Mouse (Mus musculus): ENCODE measurements at regions not wholly inside any gene's neighbourhood (a gene's known extent, or its start where the extent isn't known, plus 50 kb on each side); places are given as distances from the start of the nearest gene placed in this dataset.

DNA sequence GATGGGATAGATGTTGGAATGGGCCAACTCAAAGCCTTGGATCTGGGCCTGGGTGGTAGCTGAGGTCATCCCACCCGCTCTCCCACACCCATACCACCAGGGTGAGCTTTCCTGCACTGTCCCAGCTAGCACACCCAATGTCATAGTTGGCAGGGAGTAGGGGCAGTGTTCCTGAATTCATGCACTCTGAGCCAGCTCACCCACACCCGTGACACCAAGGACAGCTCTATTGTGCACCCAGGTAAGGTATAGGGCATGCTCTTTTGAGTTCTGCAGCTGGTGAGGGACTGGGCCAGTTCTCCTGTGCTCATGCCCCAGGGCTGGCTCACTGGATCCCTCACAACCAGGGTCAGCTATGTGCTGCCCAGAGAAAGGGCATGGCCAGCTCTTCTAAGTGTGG, 64.8 kb upstream of the Peli2 start:
- ATAC-seq (ENCODE audit: low FRiP score, low read depth), result no peak
- 81% methylated on average over 2 of the region's 2 CpGs for WGBS
- Histone ChIP-seq H3K27me3 (no peaks in the 10 kb centered on the region), H3K9me3 (no peaks in the 10 kb centered on the region), H3K9ac (no peak overlapping the region), H3K4me1 (0 out of 2 replicates have a peak, but pooled peaks cover 2% of the 10 kb centered on the region), H3K4me2 (replicated peaks) (no peak overlapping the region), H3K27ac (no peak overlapping the region), H3K4me3 (no peak overlapping the region), H3K36me3 (no peaks in the 10 kb centered on the region)

DNA sequence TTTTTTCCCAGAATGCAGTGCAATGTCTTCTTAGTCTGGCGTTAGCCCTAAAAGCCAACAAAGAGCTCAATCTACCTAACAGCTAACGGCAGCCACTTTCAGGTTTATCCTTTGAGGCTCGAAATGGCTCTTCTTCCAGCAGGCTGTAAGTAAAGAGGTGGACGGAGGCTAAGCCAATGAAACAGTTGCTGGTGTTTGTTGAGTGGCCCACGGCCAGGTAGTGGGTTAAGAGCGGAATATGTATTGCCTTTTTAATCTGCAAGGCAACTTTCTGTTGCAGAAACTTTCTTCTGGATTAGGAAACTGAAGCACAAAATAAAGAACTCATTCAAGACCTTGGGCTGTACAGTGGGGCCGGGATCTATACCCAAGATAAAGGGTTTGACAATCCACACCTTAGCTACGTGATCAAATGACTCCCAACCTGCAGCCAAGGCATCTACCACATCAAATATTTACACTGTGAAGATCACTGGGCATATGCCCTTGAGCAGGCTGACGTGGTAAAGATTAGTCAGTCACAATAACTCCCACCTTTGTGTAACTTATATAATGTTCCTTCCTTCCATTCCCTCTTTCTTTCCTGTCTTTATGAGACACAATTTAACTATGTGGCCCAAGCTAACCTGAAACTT, 62.3 kb upstream of the Peli2 start:
- 86% methylated on average over 9 of the region's 9 CpGs for WGBS
- H3K27me3 ChIP-seq, result no peaks in the 10 kb centered on the region
- no peak overlapping the region for H3K4me3 ChIP-seq
- H3K9ac ChIP-seq, result no peak overlapping the region
- no peak for ATAC-seq (ENCODE audit: low FRiP score, low read depth)
- no peaks in the 10 kb centered on the region for H3K4me1 ChIP-seq
- H3K27ac ChIP-seq, result no peak overlapping the region
- no peaks in the 10 kb centered on the region for H3K9me3 ChIP-seq
- no peak overlapping the region for H3K4me2 ChIP-seq (replicated peaks)
- H3K36me3 ChIP-seq, result no peaks in the 10 kb centered on the region

DNA sequence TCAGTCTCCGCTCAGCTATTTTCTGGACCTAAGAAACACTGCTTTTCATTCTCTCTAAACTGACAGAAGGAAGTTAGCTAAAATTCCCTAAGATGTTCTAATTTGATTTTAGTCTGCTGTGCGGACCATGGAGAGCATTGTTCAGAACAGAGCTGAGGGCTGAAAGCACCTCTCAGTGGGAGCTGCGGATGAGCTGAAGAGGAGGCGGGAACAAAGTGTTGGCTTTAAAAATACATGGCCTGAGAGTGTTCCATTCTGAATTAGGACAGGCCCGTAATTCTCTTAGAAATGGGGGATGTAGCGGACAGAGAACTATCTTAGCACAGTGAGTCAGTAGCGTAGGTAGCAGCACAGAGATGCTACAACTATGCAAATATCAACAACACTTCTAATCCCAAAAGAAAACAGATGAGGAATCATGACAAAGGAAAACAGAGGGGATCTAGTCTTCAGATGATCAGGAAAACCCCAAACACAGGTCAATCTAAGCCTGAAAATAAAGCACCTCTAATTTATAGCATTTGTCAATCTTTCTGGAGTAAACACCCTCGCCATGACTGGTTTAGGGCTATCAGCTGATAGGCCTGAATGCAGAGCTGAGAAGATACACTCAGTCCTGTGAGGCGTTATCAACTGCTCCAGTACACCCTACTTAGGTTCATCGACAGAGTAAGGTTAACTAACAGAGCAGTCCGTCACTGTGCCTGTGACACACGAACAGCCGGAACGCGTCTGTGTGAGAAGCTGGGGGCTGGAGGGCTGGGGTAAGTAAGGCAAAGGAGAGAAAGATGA, 60.8 kb upstream of the Peli2 start:
- Histone ChIP-seq H3K9ac (no peak overlapping the region), H3K27me3 (no peaks in the 10 kb centered on the region), H3K9me3 (no peaks in the 10 kb centered on the region), H3K27ac (no peak overlapping the region), H3K4me2 (replicated peaks) (no peak overlapping the region), H3K36me3 (no peaks in the 10 kb centered on the region), H3K4me3 (no peak overlapping the region), H3K4me1 (no peaks in the 10 kb centered on the region)
- 80% methylated on average over 15 of the region's 15 CpGs for WGBS
- no peak for ATAC-seq (ENCODE audit: low FRiP score, low read depth)

- no peak overlapping the region for H3K9ac ChIP-seq
- no peaks in the 10 kb centered on the region for H3K9me3 ChIP-seq
- no peak for ATAC-seq (ENCODE audit: low FRiP score, low read depth)
- no peak overlapping the region for H3K4me2 ChIP-seq (replicated peaks)
- 80% methylated on average over 3 of the region's 3 CpGs for WGBS
- H3K27me3 ChIP-seq, result no peaks in the 10 kb centered on the region
- no peak overlapping the region for H3K4me3 ChIP-seq
- peaks cover 9% of the 10 kb centered on the region; the same call in 1 of the 2 replicates for H3K4me1 ChIP-seq
- no peak overlapping the region for H3K27ac ChIP-seq
- H3K36me3 ChIP-seq, result no peaks in the 10 kb centered on the region
These were observed 52.0 kb upstream of the Peli2 start for GRCm38 (mm10) chr14:48068641-48069040.

Data from limb, embryonic 13.5 days (tissue).